Mouse (Mus musculus) ES-E14 (cell line): ENCODE results near the gene Kxd1. TPM values are rescaled to one million over a fixed set of nuclear protein-coding genes. Genes with fewer than 3 reads are reported as not detected.
A peak's percentile ranks its signal among the peaks of the same experiment; 100 is the strongest.

Source experiments
- DNase-seq: peaks from one replicate; pipeline ENCODE4 v3.0.0-alpha.2; 2013; ENCODE audit warnings: low read depth, low spot score
- H3K27ac ChIP-seq: 2 replicates; pipeline ENCODE4 v1.5.1; 2012; ENCODE audit warnings: low read depth, mild to moderate bottlenecking, low read length, moderate library complexity, mixed read lengths; ENCODE audit not compliant: poor library complexity, insufficient read depth, severe bottlenecking
- H3K36me3 ChIP-seq: 2 replicates; pipeline ENCODE4 v1.6.1; 2012; ENCODE audit warnings: mild to moderate bottlenecking, low read length, moderate library complexity, mixed read lengths; ENCODE audit not compliant: control insufficient read depth, poor library complexity, insufficient read depth, severe bottlenecking
- H3K4me1 ChIP-seq, 2 experiments: fragments of 150-350 bp in 1 of 2; sonication (generic) in 1 of 2; 2 replicates each; pipeline ENCODE4 v1.6.1; 2012; ENCODE audit warnings: low read length in 2 of 2, mild to moderate bottlenecking in 1 of 2, mixed read lengths in 1 of 2; ENCODE audit not compliant: control insufficient read depth in 2 of 2, insufficient read depth in 2 of 2, poor library complexity in 1 of 2
- H3K4me3 ChIP-seq, 2 experiments: fragments of 150-350 bp in 1 of 2; sonication (generic) in 1 of 2; 2 replicates each; pipeline ENCODE4 v1.5.1; 2012; ENCODE audit warnings: low read length in 2 of 2, low read depth in 1 of 2, mild to moderate bottlenecking in 1 of 2, mixed read lengths in 1 of 2; ENCODE audit not compliant: insufficient read depth in 1 of 2, poor library complexity in 1 of 2, severe bottlenecking in 1 of 2
- H3K9ac ChIP-seq: 2 replicates; pipeline ENCODE4 v1.6.1; 2012; ENCODE audit warnings: low read depth, mild to moderate bottlenecking, low read length, mixed read lengths; ENCODE audit not compliant: poor library complexity, insufficient read depth, severe bottlenecking
- H3K9me3 ChIP-seq: fragments of 150-350 bp; sonication (generic); 2 replicates; pipeline ENCODE4 v1.6.1; 2012; ENCODE audit warnings: low read depth, mild to moderate bottlenecking, low read length; ENCODE audit not compliant: control insufficient read depth, insufficient read depth
- CHD2 ChIP-seq: IDR thresholded peaks from 2 replicates; pipeline ENCODE4 v1.6.1; 2014; ENCODE audit warnings: mild to moderate bottlenecking, low read depth, low read length, inconsistent platforms
- HCFC1 ChIP-seq: IDR thresholded peaks from 2 replicates; pipeline ENCODE4 v1.6.1; 2012; ENCODE audit warnings: low read length, inconsistent platforms, borderline replicate concordance; ENCODE audit not compliant: insufficient read depth
- MAFK ChIP-seq: IDR thresholded peaks from 2 replicates; pipeline ENCODE4 v1.6.1; 2014; ENCODE audit warnings: mild to moderate bottlenecking, low read depth, low read length, inconsistent platforms; ENCODE audit not compliant: insufficient read depth
- ZC3H11A ChIP-seq: IDR thresholded peaks from 2 replicates; pipeline ENCODE4 v1.6.1; 2012; ENCODE audit warnings: low read depth, mild to moderate bottlenecking, inconsistent platforms, low read length, borderline replicate concordance
- ZNF384 ChIP-seq: IDR thresholded peaks from 2 replicates; pipeline ENCODE4 v1.6.1; 2012; ENCODE audit warnings: low read depth, low read length, inconsistent platforms
- in situ Hi-C, 2 experiments: fragments of 600-800 bp; cut with MboI; formaldehyde crosslinking; loops; one replicate each; pipeline ENCODE4 v1.15.1; 2025; ENCODE audit warnings: low sequenced_read_pairs in 2 of 2, inconsistent platforms in 1 of 2; ENCODE audit not compliant: unreplicated experiment in 2 of 2
- total RNA-seq: library from RNA; depleted of rRNA; stranded (reverse); fragments of 300-350 nt; gene quantifications from 2 replicates; pipeline ENCODE4 v1.2.3, GENCODE M21; 2012

The Kxd1 gene
- total RNA-seq, 1 experiment, result 35.3 TPM

GRCm38 (mm10) chr8:70570990-70571389 is 43.2 kb upstream of the Kxd1 start:
- H3K27ac ChIP-seq, result no peak overlapping the region
- no peak overlapping the region for H3K9ac ChIP-seq

GRCm38 (mm10) chr8:70570360-70570759 is 42.6 kb upstream of the Kxd1 start:
- peaks cover 6% of the 10 kb centered on the region; the same call in 1 of the 2 replicates for H3K36me3 ChIP-seq
- TF ChIP-seq CHD2 (no peak), ZC3H11A (no peak), HCFC1 (no peak)
- no peaks in the 10 kb centered on the region for H3K9me3 ChIP-seq
- H3K4me1 ChIP-seq, result peaks cover 2 to 6% of the 10 kb centered on the region in 2 experiments; a peak in 1 of 4 replicates
- H3K4me3 ChIP-seq, result no peak overlapping the region
- H3K9ac ChIP-seq, result no peak overlapping the region
- in situ Hi-C loops, result no loop called here
- no peak for DNase-seq
- no peak overlapping the region for H3K27ac ChIP-seq

More at GRCm38 (mm10) chr8:70570990-70571389, 43.2 kb upstream of the Kxd1 start:
- Histone ChIP-seq H3K9me3 (no peaks in the 10 kb centered on the region), H3K4me1 (peaks cover 2 to 4% of the 10 kb centered on the region in 2 experiments; a peak in 1 of 4 replicates), H3K4me3 (no peak overlapping the region), H3K36me3 (peaks cover 6% of the 10 kb centered on the region; the same call in 1 of the 2 replicates)
- no peak for DNase-seq
- TF ChIP-seq ZNF384 (no peak), HCFC1 (no peak), CHD2 (no peak), ZC3H11A (no peak), MAFK (no peak)
- in situ Hi-C loops, result no loop called here

GRCm38 (mm10) chr8:70565561-70565960 is 37.8 kb upstream of the Kxd1 start:
- H3K36me3 ChIP-seq, result no peaks in the 10 kb centered on the region; the same call in 1 of the 2 replicates
- peaks cover 2 to 24% of the 10 kb centered on the region in 2 experiments; a peak in 2 of 4 replicates for H3K4me1 ChIP-seq
- no peak for TF ChIP-seq ZNF384
- no peak for TF ChIP-seq MAFK
- no peak for TF ChIP-seq ZC3H11A
- TF ChIP-seq CHD2, result no peak
- no peak for TF ChIP-seq HCFC1
- no peak overlapping the region for H3K9ac ChIP-seq
- no peak overlapping the region for H3K4me3 ChIP-seq
- no peak for DNase-seq
- peak overlapping the region; percentile 26; the same call in 1 of the 2 replicates for H3K27ac ChIP-seq
- no peaks in the 10 kb centered on the region for H3K9me3 ChIP-seq
- in situ Hi-C loops, result no loop called here

- in situ Hi-C loops, result no loop called here
- Histone ChIP-seq H3K4me3 (no peak overlapping the region), H3K36me3 (no peaks in the 10 kb centered on the region; the same call in 1 of the 2 replicates), H3K27ac (no peak overlapping the region), H3K9ac (no peak overlapping the region), H3K9me3 (no peaks in the 10 kb centered on the region), H3K4me1 (peaks cover 0 to 22% of the 10 kb centered on the region in 2 experiments; a peak in 2 of 4 replicates)
- DNase-seq, result no peak
- TF ChIP-seq ZC3H11A (no peak), MAFK (no peak), ZNF384 (no peak), CHD2 (no peak), HCFC1 (no peak)
Measured at GRCm38 (mm10) chr8:70564696-70565235, 37.0 kb upstream of the Kxd1 start.
